Mouse (Mus musculus): ENCODE measurements at regions not wholly inside any gene's neighbourhood (a gene's known extent, or its start where the extent isn't known, plus 50 kb on each side); places are given as distances from the start of the nearest gene placed in this dataset.
A peak's percentile ranks its signal among the peaks of the same experiment; 100 is the strongest.

DNA sequence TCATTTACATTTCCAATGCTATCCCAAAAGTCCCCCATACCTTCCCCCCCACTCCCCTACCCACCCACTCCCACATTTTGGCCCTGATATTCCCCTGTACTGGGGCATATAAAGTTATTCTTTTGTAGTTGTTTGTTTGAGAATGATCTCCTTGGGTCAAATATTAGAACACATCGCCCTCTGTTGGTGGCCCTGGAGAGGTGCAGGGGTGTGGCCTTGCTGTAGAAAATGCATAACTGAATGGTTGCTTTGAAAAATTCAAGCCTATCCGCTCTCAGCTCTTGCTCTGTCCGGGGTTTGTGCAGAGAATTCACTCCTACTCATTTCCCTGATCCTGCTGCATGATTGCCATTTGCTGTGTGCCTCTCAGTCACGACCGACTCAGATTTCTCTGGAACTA is 336.4 kb upstream of the Epha6 start:
- no peak overlapping the region for H3K4me3 ChIP-seq (ENCODE audit: insufficient read depth, low read length)
- H3K27ac ChIP-seq (ENCODE audit: insufficient read depth, low read length), result no peak overlapping the region
- peak; percentile 5; the same call in 1 of the 2 replicates for TF ChIP-seq CTCF (IDR thresholded peaks at IDR 0.05; ENCODE audit: extremely low read depth, insufficient read depth, low read length)
- TF ChIP-seq POLR2A (IDR thresholded peaks at IDR 0.05; ENCODE audit: extremely low read depth, insufficient read depth, low read length), result no peak
- no peaks in the 10 kb centered on the region for H3K4me1 ChIP-seq (ENCODE audit: control insufficient read depth, insufficient read depth, low read length)
